Mouse (Mus musculus) heart, adult 2 months (tissue): Measurements from ENCODE around the gene Serp1.

ENCODE experiments used
- EP300 ChIP-seq: fragments of 200-500 bp; IDR thresholded peaks from 2 replicates; pipeline ENCODE4 v1.6.1; 2011; ENCODE audit warnings: low read depth, low read length, control low read depth; ENCODE audit not compliant: insufficient read depth
- POLR2A ChIP-seq: fragments of 200-500 bp; IDR thresholded peaks from 2 replicates; pipeline ENCODE4 v1.6.1; 2011; ENCODE audit warnings: mild to moderate bottlenecking, low read depth, low read length, control low read depth; ENCODE audit not compliant: insufficient read depth

- TF ChIP-seq POLR2A (no peak), EP300 (no peak)
These were observed 23.7 kb downstream of the Serp1 start for GRCm38 (mm10) chr3:58501961-58502360.
